Mouse (Mus musculus): Measurements from ENCODE around the gene Cox5a.

GRCm38 (mm10) chr9:57568500-57568899 is 47.4 kb downstream of the Cox5a start:
- TF ChIP-seq CTCF (IDR thresholded peaks at IDR 0.05; ENCODE audit: borderline replicate concordance, insufficient read depth, low read length): no peak
- TF ChIP-seq POLR2A (IDR thresholded peaks at IDR 0.05; ENCODE audit: low read depth, low read length): no peak
